Mouse (Mus musculus): Measurements from ENCODE around the gene Paics. TPM values are rescaled to one million over a fixed set of nuclear protein-coding genes. Genes with fewer than 3 reads are reported as not detected.

Paics gene
- 95.3 and 111 TPM in 2 replicates for polyA plus RNA-seq (2015; fragmentation: Nextera tagmentation; extraction: Ambion mirVana)

GRCm38 (mm10) chr5:76951106-76952027 is at the start of gene Paics, which contains the start of gene Ppat:
Gene Paics (plus strand): TSS chr5:76951307.
Gene Ppat (minus strand): TSS chr5:76951578.
- H3K9me3 ChIP-seq (ENCODE audit: low read length), result no peaks in the 10 kb centered on the region
- peak within 1 kb of the TSS; percentile 92 for H3K27ac ChIP-seq (ENCODE audit: low read depth)
- H3K4me3 ChIP-seq (ENCODE audit: low read depth, low read length), result peak within 1 kb of the TSS; percentile 66
- H3K4me1 ChIP-seq (ENCODE audit: insufficient read depth), result peaks cover 61% of the 10 kb centered on the region
- peak; percentile 94 for ATAC-seq
- DNase-seq, result peak; percentile 99
- TF ChIP-seq EP300 (IDR thresholded peaks at IDR 0.05; ENCODE audit: low read depth) (peak; percentile 21; the same call in 1 of the 2 replicates), CTCF (IDR thresholded peaks at IDR 0.05; ENCODE audit: low read depth) (no peak)
- under 1% methylated on average over 81 of the region's 81 CpGs for WGBS (ENCODE audit: insufficient replicate concordance)
- H3K36me3 ChIP-seq (replicated peaks; ENCODE audit: insufficient read depth, low read length), result peaks cover 11% of the 10 kb centered on the region
- H3K4me2 ChIP-seq (ENCODE audit: low read depth, low read length), result peak within 1 kb of the TSS; percentile 97
- peak within 1 kb of the TSS; percentile 76 for H3K9ac ChIP-seq (replicated peaks)
- no peaks in the 10 kb centered on the region for H3K27me3 ChIP-seq (ENCODE audit: insufficient read depth, low read length)

GRCm38 (mm10) chr5:76902131-76902530 is 49.0 kb upstream of the Paics start:
- no peak for TF ChIP-seq CTCF (IDR thresholded peaks at IDR 0.05; ENCODE audit: low read depth)
- TF ChIP-seq EP300 (IDR thresholded peaks at IDR 0.05; ENCODE audit: low read depth), result no peak
- Histone ChIP-seq H3K27me3 (ENCODE audit: insufficient read depth, low read length) (no peaks in the 10 kb centered on the region), H3K4me1 (ENCODE audit: insufficient read depth) (peaks cover 13% of the 10 kb centered on the region), H3K4me3 (ENCODE audit: low read depth, low read length) (no peak overlapping the region), H3K9me3 (ENCODE audit: low read length) (no peaks in the 10 kb centered on the region), H3K4me2 (ENCODE audit: low read depth, low read length) (no peak overlapping the region), H3K9ac (replicated peaks) (no peak overlapping the region), H3K36me3 (replicated peaks; ENCODE audit: insufficient read depth, low read length) (no peaks in the 10 kb centered on the region), H3K27ac (ENCODE audit: low read depth) (no peak overlapping the region; the same call in 1 of the 2 replicates)
- WGBS (ENCODE audit: insufficient replicate concordance), result 24% methylated on average over 4 of the region's 4 CpGs
- ATAC-seq (peak; percentile 14; the same call in 1 of the 2 replicates), DNase-seq (no peak)

- under 1% methylated on average over 19 of the region's 19 CpGs for WGBS (ENCODE audit: insufficient replicate concordance)
- TF ChIP-seq EP300 (IDR thresholded peaks at IDR 0.05; ENCODE audit: low read depth) (no peak), CTCF (IDR thresholded peaks at IDR 0.05; ENCODE audit: low read depth) (no peak)
- H3K4me2 ChIP-seq (ENCODE audit: low read depth, low read length), result peak overlapping the region; percentile 72
- peak overlapping the region; percentile 79 for H3K9ac ChIP-seq (replicated peaks)
- no peaks in the 10 kb centered on the region for H3K9me3 ChIP-seq (ENCODE audit: low read length)
- peak overlapping the region; percentile 58 for H3K4me3 ChIP-seq (ENCODE audit: low read depth, low read length)
- DNase-seq (no peak), ATAC-seq (peak; percentile 26; the same call in 1 of the 2 replicates)
- no peaks in the 10 kb centered on the region for H3K27me3 ChIP-seq (ENCODE audit: insufficient read depth, low read length)
- H3K36me3 ChIP-seq (replicated peaks; ENCODE audit: insufficient read depth, low read length), result no peaks in the 10 kb centered on the region
- peaks cover 13% of the 10 kb centered on the region for H3K4me1 ChIP-seq (ENCODE audit: insufficient read depth)
- H3K27ac ChIP-seq (ENCODE audit: low read depth), result peak overlapping the region; percentile 84
These were observed 46.2 kb upstream of the Paics start for GRCm38 (mm10) chr5:76904713-76905404.

DNA sequence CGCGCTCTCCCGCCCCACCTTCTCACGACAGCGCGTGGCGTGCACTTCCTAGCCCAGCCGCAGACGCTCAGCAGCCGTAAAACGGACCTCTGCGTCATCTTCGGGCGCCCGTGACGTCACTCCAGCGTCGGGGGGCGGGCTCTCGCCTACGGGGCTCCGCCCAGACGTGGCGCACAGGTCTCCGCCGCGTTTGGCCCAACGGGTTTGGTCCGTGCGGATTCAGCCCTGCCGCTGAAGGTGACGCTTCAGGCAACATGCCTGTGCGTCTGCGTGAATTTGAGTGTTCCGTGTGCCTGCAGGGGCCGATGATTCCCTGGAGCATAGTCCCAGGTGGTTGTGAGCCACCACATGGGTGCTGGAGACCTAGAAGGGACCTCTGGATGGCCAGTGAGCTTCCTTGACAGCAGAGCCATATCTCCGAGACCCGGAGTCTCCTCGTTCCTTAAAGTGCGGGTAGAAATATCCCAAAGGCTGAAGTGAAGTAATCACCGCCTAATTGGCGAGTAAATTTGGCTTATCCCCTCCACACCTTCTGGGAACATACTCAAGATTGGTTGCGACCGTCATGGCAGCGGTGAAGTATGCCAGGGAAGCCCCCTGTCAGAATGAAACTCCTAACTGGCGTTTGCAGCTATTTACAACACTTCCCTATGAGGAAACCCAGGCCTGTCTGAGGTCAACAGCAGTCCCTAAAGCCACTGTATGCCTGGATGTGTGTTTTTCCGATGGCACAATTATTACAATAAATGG is 45.5 kb upstream of the Paics start, which contains the start of gene Aasdh:
TSS of gene Aasdh (minus strand) at position 110 of the 750 bp plus-strand sequence.
- WGBS (ENCODE audit: insufficient replicate concordance), result under 1% methylated on average over 47 of the region's 47 CpGs

GRCm38 (mm10) chr5:76906155-76906499 is 45.0 kb upstream of the Paics start:
- Histone ChIP-seq H3K9me3 (ENCODE audit: low read length) (no peaks in the 10 kb centered on the region), H3K4me1 (ENCODE audit: insufficient read depth) (peaks cover 13% of the 10 kb centered on the region), H3K27me3 (ENCODE audit: insufficient read depth, low read length) (no peaks in the 10 kb centered on the region), H3K9ac (replicated peaks) (peak overlapping the region; percentile 79), H3K27ac (ENCODE audit: low read depth) (peak overlapping the region; percentile 79), H3K4me3 (ENCODE audit: low read depth, low read length) (peak overlapping the region; percentile 58), H3K36me3 (replicated peaks; ENCODE audit: insufficient read depth, low read length) (no peaks in the 10 kb centered on the region), H3K4me2 (ENCODE audit: low read depth, low read length) (peak overlapping the region; percentile 72)
- TF ChIP-seq CTCF (IDR thresholded peaks at IDR 0.05; ENCODE audit: low read depth), result no peak
- TF ChIP-seq EP300 (IDR thresholded peaks at IDR 0.05; ENCODE audit: low read depth), result no peak
- ATAC-seq (no peak), DNase-seq (no peak)
- 18% methylated on average over 3 of the region's 3 CpGs for WGBS (ENCODE audit: insufficient replicate concordance)

More for the DNA sequence above, 45.5 kb upstream of the Paics start, which contains the start of gene Aasdh:
- Histone ChIP-seq H3K27me3 (ENCODE audit: insufficient read depth, low read length) (no peaks in the 10 kb centered on the region), H3K36me3 (replicated peaks; ENCODE audit: insufficient read depth, low read length) (no peaks in the 10 kb centered on the region), H3K4me2 (ENCODE audit: low read depth, low read length) (peak within 1 kb of the TSS; percentile 72), H3K9me3 (ENCODE audit: low read length) (no peaks in the 10 kb centered on the region), H3K4me3 (ENCODE audit: low read depth, low read length) (peak within 1 kb of the TSS; percentile 58), H3K9ac (replicated peaks) (peak within 1 kb of the TSS; percentile 79), H3K27ac (ENCODE audit: low read depth) (peak within 1 kb of the TSS; percentile 84), H3K4me1 (ENCODE audit: insufficient read depth) (peaks cover 13% of the 10 kb centered on the region)
- peak; percentile 98 for ATAC-seq
- DNase-seq, result peak; percentile 99
- TF ChIP-seq CTCF (IDR thresholded peaks at IDR 0.05; ENCODE audit: low read depth), result 0 out of 2 replicates have a peak, but pooled peaks have one; percentile 29
- TF ChIP-seq EP300 (IDR thresholded peaks at IDR 0.05; ENCODE audit: low read depth), result no peak

Measured in liver, postnatal 0 days (tissue).